Mouse (Mus musculus) hindbrain, postnatal 0 days (tissue): ENCODE data around the gene Scn8a. TPM values are rescaled to one million over a fixed set of nuclear protein-coding genes. Genes with fewer than 3 reads are reported as not detected.
A peak's percentile ranks its signal among the peaks of the same experiment; 100 is the strongest.

Experiments
- ATAC-seq: fragments of 200-750 bp; cut with Nextera tagmentation; 2 replicates; pipeline ENCODE4 v1.8.0; 2017; ENCODE audit warnings: mild to moderate bottlenecking, moderate TSS enrichment, moderate library complexity
- DNase-seq: peaks from one replicate; pipeline ENCODE4 v3.0.0-alpha.2; 2015; ENCODE audit warnings: low spot score
- H3K27ac ChIP-seq: fragments of 300-500 bp; sonication (generic); 2 replicates; pipeline ENCODE4 v1.5.1; 2014; ENCODE audit warnings: mild to moderate bottlenecking
- H3K27me3 ChIP-seq: fragments of 300-500 bp; sonication (generic); 2 replicates; pipeline ENCODE4 v1.6.1; 2014; ENCODE audit warnings: low read length, mixed read lengths; ENCODE audit not compliant: insufficient read depth
- H3K36me3 ChIP-seq: fragments of 300-500 bp; sonication (generic); 2 replicates; pipeline ENCODE4 v1.6.1; 2014; ENCODE audit warnings: low read length, mixed read lengths; ENCODE audit not compliant: insufficient read depth
- H3K4me1 ChIP-seq: fragments of 300-500 bp; sonication (generic); 2 replicates; pipeline ENCODE4 v1.6.1; 2014; ENCODE audit warnings: antibody characterized with exemption, low read length, mixed read lengths; ENCODE audit not compliant: insufficient read depth
- H3K4me2 ChIP-seq: fragments of 300-500 bp; sonication (generic); 2 replicates; pipeline ENCODE4 v1.6.1; 2014; ENCODE audit warnings: low read depth, mild to moderate bottlenecking, low read length, moderate library complexity, mixed read lengths
- H3K4me3 ChIP-seq: fragments of 300-500 bp; sonication (generic); 2 replicates; pipeline ENCODE4 v1.5.1; 2014; ENCODE audit warnings: low read length
- H3K9ac ChIP-seq: fragments of 300-500 bp; sonication (generic); replicated peaks from 2 replicates; pipeline ENCODE4 v1.6.1; 2014; ENCODE audit warnings: mild to moderate bottlenecking, low read length, moderate library complexity, mixed read lengths
- H3K9me3 ChIP-seq: fragments of 300-500 bp; sonication (generic); 2 replicates; pipeline ENCODE4 v1.6.1; 2016; ENCODE audit warnings: low read length, mixed read lengths
- CTCF ChIP-seq: IDR thresholded peaks from 2 replicates; pipeline ENCODE4 v1.5.1; 2016; ENCODE audit warnings: antibody characterized with exemption, control low read depth, low read depth
- WGBS: fragments of 180-500 bp; shearing (Covaris S2); extraction: QIAGEN DNeasy Blood & Tissue Kit; methylation state at CpG from one replicate; pipeline ENCODE4 v1.1.7; 2014; 5-methylcytosine and 5-hydroxymethylcytosine counted together
- polyA plus RNA-seq: library from polyadenylated mRNA; unstranded; fragments of >200 nt; fragmentation: Nextera tagmentation; extraction: Ambion mirVana; gene quantifications from 2 replicates; pipeline ENCODE4 v1.2.1, GENCODE M21; 2015
- total RNA-seq: library from RNA; depleted of rRNA; stranded (reverse); fragments of >200 nt; gene quantifications from 2 replicates; pipeline ENCODE4 v1.2.3, GENCODE M21; 2014

The Scn8a gene
- total and polyA plus RNA-seq, 2 experiments from 2014 or later: 26.9 to 45.7 TPM

DNA sequence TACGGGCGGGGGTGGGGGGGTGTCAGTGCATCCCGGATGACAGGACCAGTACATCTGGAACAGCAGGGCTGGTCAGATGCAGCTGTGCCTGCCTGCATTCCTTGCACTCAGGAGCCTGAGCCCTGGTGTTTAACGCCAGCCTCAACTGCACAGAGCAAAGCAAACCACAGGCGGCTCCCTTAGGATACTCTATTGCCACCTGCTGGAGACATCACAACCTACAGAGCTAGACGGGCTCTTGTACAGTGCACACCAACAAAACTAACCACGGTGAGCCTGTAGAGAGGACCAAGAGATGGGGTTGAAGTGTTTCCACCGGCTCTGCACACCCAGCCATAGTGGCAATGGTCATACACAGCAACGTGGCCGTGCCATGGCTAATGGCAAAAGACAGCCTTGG, 186.6 kb downstream of the Scn8a start:
- H3K4me3 ChIP-seq: no peak overlapping the region
- H3K4me1 ChIP-seq: peaks cover 3% of the 10 kb centered on the region; the same call in 1 of the 2 replicates
- no peak overlapping the region for H3K4me2 ChIP-seq
- H3K9ac ChIP-seq: no peak overlapping the region
- H3K36me3 ChIP-seq: no peaks in the 10 kb centered on the region
- 36% methylated on average over 10 of the region's 10 CpGs for WGBS
- H3K27me3 ChIP-seq: peaks cover 24% of the 10 kb centered on the region
- peak; percentile 85 for DNase-seq
- peak; percentile 82 for TF ChIP-seq CTCF
- no peak overlapping the region for H3K27ac ChIP-seq
- no peaks in the 10 kb centered on the region for H3K9me3 ChIP-seq
- peak; percentile 79 for ATAC-seq

DNA sequence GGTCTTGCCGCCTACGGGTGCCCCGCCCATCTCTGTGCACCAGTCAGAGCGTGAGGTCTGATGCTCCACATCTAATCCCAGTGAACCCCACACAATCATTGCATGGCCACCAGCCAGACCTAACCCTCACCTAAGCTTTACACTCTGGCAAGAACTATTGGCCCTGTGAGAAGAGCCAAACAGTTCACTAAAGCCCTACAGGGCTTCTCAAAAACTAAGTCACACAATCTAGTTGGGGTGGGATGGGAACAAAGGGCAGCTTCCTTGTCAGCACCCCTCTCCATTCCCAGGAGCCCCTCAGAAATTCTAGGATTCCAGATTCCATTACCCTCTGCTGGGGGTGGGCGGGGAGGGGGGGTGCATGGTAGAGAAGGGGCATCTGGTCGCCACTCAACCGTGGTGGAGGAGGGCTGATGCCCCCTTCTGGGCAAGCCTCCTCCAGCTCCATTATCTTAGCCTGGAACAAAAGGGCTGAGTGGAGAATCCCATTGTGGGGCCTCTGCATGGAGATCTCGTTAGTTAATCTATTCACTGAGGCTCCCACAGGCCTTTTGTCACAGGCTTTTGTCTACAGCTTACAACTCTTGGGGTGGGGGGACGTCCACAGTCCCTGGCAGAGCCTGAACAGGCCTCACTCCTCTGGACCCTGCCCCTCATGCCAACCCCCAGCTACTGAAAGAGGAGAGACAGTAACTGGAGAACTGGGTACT, 190.1 kb downstream of the Scn8a start:
- no peak overlapping the region for H3K4me3 ChIP-seq
- no peaks in the 10 kb centered on the region for H3K36me3 ChIP-seq
- H3K9ac ChIP-seq: no peak overlapping the region
- H3K9me3 ChIP-seq: no peaks in the 10 kb centered on the region
- H3K27me3 ChIP-seq: 0 out of 2 replicates have a peak, but pooled peaks cover 5% of the 10 kb centered on the region
- H3K4me1 ChIP-seq: no peaks in the 10 kb centered on the region
- WGBS: 18% methylated on average over 9 of the region's 9 CpGs
- ATAC-seq (no peak), DNase-seq (no peak)
- H3K4me2 ChIP-seq: no peak overlapping the region
- H3K27ac ChIP-seq: no peak overlapping the region
- no peak for TF ChIP-seq CTCF

- Histone ChIP-seq H3K27me3 (0 out of 2 replicates have a peak, but pooled peaks cover 3% of the 10 kb centered on the region), H3K4me2 (no peak overlapping the region), H3K9me3 (no peaks in the 10 kb centered on the region), H3K4me1 (peaks cover 6% of the 10 kb centered on the region; the same call in 1 of the 2 replicates), H3K4me3 (no peak overlapping the region), H3K27ac (no peak overlapping the region), H3K36me3 (no peaks in the 10 kb centered on the region), H3K9ac (no peak overlapping the region)
- no peak for TF ChIP-seq CTCF
- 43% methylated on average over 11 of the region's 11 CpGs for WGBS
- ATAC-seq: no peak
- no peak for DNase-seq
Measured at GRCm38 (mm10) chr15:101060280-101060852, 190.7 kb downstream of the Scn8a start.

DNA sequence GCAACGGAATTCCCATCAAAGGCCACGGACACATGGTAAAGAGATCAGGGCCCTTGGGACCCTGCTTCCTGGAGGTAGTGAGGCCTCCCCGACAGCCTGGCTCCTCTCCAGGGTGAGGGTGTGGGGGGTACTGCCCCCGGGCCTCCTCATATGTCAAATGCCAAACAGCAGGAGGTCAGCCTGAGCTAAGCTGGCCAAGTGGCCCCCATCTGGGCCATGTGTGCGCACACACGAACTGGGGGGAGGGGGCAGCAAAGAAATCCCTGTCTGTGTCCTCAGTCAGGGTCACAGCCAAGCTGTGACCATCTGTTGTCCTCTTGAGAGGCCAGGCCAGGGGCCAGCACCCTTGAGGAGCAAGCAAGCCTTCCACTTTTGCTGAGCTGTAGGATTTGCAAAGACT, 195.4 kb downstream of the Scn8a start:
- no peaks in the 10 kb centered on the region for H3K27me3 ChIP-seq
- H3K9ac ChIP-seq: no peak overlapping the region
- H3K9me3 ChIP-seq: no peaks in the 10 kb centered on the region
- no peak for DNase-seq
- no peak for TF ChIP-seq CTCF
- peaks cover 13% of the 10 kb centered on the region; the same call in 1 of the 2 replicates for H3K4me1 ChIP-seq
- H3K27ac ChIP-seq: no peak overlapping the region
- WGBS: 29% methylated on average over 6 of the region's 6 CpGs
- no peak overlapping the region for H3K4me2 ChIP-seq
- no peaks in the 10 kb centered on the region for H3K36me3 ChIP-seq
- no peak for ATAC-seq
- H3K4me3 ChIP-seq: no peak overlapping the region

- H3K4me3 ChIP-seq: no peak overlapping the region
- DNase-seq (no peak), ATAC-seq (peak; percentile 34; the same call in 1 of the 2 replicates)
- H3K36me3 ChIP-seq: no peaks in the 10 kb centered on the region
- H3K27ac ChIP-seq: no peak overlapping the region
- no peak overlapping the region for H3K9ac ChIP-seq
- no peaks in the 10 kb centered on the region for H3K9me3 ChIP-seq
- H3K4me2 ChIP-seq: no peak overlapping the region
- peaks cover 15% of the 10 kb centered on the region; the same call in 1 of the 2 replicates for H3K4me1 ChIP-seq
- H3K27me3 ChIP-seq: no peaks in the 10 kb centered on the region
- WGBS: 21% methylated on average over 6 of the region's 6 CpGs
- TF ChIP-seq CTCF: no peak
Measured at GRCm38 (mm10) chr15:101066364-101066847, 196.7 kb downstream of the Scn8a start.

GRCm38 (mm10) chr15:101066920-101067696, 197.4 kb downstream of the Scn8a start:
- no peak overlapping the region for H3K9ac ChIP-seq
- H3K27ac ChIP-seq: no peak overlapping the region
- ATAC-seq (peak; percentile 11; the same call in 1 of the 2 replicates), DNase-seq (no peak)
- no peaks in the 10 kb centered on the region for H3K27me3 ChIP-seq
- H3K4me2 ChIP-seq: no peak overlapping the region
- H3K9me3 ChIP-seq: no peaks in the 10 kb centered on the region
- H3K36me3 ChIP-seq: no peaks in the 10 kb centered on the region
- WGBS: 21% methylated on average over 7 of the region's 9 CpGs
- no peak for TF ChIP-seq CTCF
- H3K4me3 ChIP-seq: no peak overlapping the region
- H3K4me1 ChIP-seq: peaks cover 15% of the 10 kb centered on the region; the same call in 1 of the 2 replicates
